Mouse (Mus musculus) limb, embryonic 14.5 days (tissue): ENCODE measurements at regions not wholly inside any gene's neighbourhood (a gene's known extent, or its start where the extent isn't known, plus 50 kb on each side); places are given as distances from the start of the nearest gene placed in this dataset.

Experiments
- ATAC-seq: fragments of 200-750 bp; cut with Nextera tagmentation; 2 replicates; pipeline ENCODE4 v1.8.0; 2017; ENCODE audit warnings: low read depth, moderate number of reproducible peaks, moderate TSS enrichment; ENCODE audit not compliant: low FRiP score
- DNase-seq: peaks from one replicate; pipeline ENCODE4 v3.0.0-alpha.2; 2015; ENCODE audit warnings: low spot score
- H3K27ac ChIP-seq: fragments of 300-500 bp; sonication (generic); replicated peaks from 2 replicates; pipeline ENCODE4 v1.5.1; 2014; ENCODE audit warnings: low read depth, mild to moderate bottlenecking, low read length, moderate library complexity, mixed read lengths
- H3K27me3 ChIP-seq: fragments of 300-500 bp; sonication (generic); 2 replicates; pipeline ENCODE4 v1.6.1; 2014; ENCODE audit warnings: low read length, mixed read lengths; ENCODE audit not compliant: control insufficient read depth, insufficient read depth
- H3K36me3 ChIP-seq: fragments of 300-500 bp; sonication (generic); 2 replicates; pipeline ENCODE4 v1.6.1; 2014; ENCODE audit warnings: mild to moderate bottlenecking, low read length, moderate library complexity, mixed read lengths; ENCODE audit not compliant: control insufficient read depth, insufficient read depth
- H3K4me1 ChIP-seq: fragments of 300-500 bp; sonication (generic); 2 replicates; pipeline ENCODE4 v1.6.1; 2014; ENCODE audit warnings: antibody characterized with exemption, low read length, mixed read lengths; ENCODE audit not compliant: control insufficient read depth, insufficient read depth
- H3K4me2 ChIP-seq: fragments of 300-500 bp; sonication (generic); replicated peaks from 2 replicates; pipeline ENCODE4 v1.6.1; 2014; ENCODE audit warnings: low read depth, mild to moderate bottlenecking, low read length, moderate library complexity; ENCODE audit not compliant: severe bottlenecking
- H3K4me3 ChIP-seq: fragments of 300-500 bp; sonication (generic); replicated peaks from 2 replicates; pipeline ENCODE4 v1.5.1; 2014; ENCODE audit warnings: low read length
- H3K9ac ChIP-seq: fragments of 300-500 bp; sonication (generic); 2 replicates; pipeline ENCODE4 v1.6.1; 2014; ENCODE audit warnings: mild to moderate bottlenecking, low read depth, low read length, moderate library complexity; ENCODE audit not compliant: severe bottlenecking
- H3K9me3 ChIP-seq: fragments of 300-500 bp; sonication (generic); 2 replicates; pipeline ENCODE4 v1.6.1; 2016; ENCODE audit warnings: low read length; ENCODE audit not compliant: control insufficient read depth
- POLR2A ChIP-seq: fragments of 200-500 bp; IDR thresholded peaks from 2 replicates; pipeline ENCODE4 v1.8.0; 2012; ENCODE audit warnings: inconsistent platforms, mild to moderate bottlenecking, moderate library complexity, borderline replicate concordance; ENCODE audit not compliant: insufficient read depth, insufficient read length; ENCODE audit errors: extremely low read depth
- WGBS: fragments of 180-500 bp; shearing (Covaris S2); extraction: QIAGEN DNeasy Blood & Tissue Kit; methylation state at CpG from one replicate; pipeline ENCODE4 v1.1.7; 2014; 5-methylcytosine and 5-hydroxymethylcytosine counted together

DNA sequence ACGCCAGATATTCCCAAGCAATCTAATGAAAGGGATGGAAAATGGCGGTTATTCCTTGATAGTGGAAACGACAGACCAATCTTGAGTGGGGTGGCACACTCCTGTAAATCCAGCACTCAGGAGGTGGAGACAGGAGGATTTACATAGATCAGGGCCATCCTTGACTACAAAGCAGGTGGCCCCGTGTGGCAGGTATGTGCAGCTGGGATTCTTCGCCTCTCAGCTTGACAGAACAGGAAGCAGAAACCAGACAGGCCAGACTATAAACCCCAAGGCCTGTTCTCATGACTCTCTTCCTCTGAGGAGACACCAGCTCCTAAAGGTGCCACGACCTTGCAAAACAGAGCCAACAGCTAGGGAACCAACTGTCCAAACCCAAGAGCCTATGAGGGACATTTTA lies 449.7 kb downstream of the Cd83 start:
- no peak overlapping the region for H3K4me2 ChIP-seq
- no peak overlapping the region for H3K4me3 ChIP-seq
- H3K4me1 ChIP-seq: peaks cover 26% of the 10 kb centered on the region
- no peak for DNase-seq
- 71% methylated on average over 6 of the region's 6 CpGs for WGBS
- no peak for ATAC-seq
- no peak overlapping the region for H3K9ac ChIP-seq
- no peaks in the 10 kb centered on the region for H3K9me3 ChIP-seq
- H3K27ac ChIP-seq: no peak overlapping the region
- no peaks in the 10 kb centered on the region for H3K36me3 ChIP-seq
- TF ChIP-seq POLR2A: no peak
- no peaks in the 10 kb centered on the region for H3K27me3 ChIP-seq

DNA sequence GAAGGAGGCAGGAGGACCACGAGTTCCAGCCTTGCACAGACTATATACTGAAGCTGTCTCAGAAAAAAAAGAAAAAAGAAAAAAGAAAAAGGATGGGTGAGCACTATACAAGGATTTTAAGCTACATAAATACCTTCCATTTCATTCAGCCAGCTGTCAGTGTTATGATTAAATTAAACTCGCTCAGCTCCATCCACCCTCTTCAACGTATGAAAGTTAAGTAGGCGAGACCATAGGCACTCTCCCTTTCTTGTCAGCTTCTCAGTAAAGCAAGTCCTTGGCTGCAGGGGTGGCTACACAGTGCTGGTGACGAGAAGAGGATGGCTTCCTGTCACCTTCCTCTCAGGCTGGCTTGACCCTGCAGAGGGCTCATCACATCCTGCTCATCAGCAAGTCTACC lies 450.7 kb downstream of the Cd83 start:
- H3K9ac ChIP-seq: no peak overlapping the region
- 85% methylated on average over 5 of the region's 5 CpGs for WGBS
- no peak overlapping the region for H3K4me3 ChIP-seq
- no peak for TF ChIP-seq POLR2A
- DNase-seq: no peak
- H3K4me2 ChIP-seq: no peak overlapping the region
- peaks cover 26% of the 10 kb centered on the region for H3K4me1 ChIP-seq
- no peaks in the 10 kb centered on the region for H3K36me3 ChIP-seq
- no peak overlapping the region for H3K27ac ChIP-seq
- H3K9me3 ChIP-seq: no peaks in the 10 kb centered on the region
- no peak for ATAC-seq
- H3K27me3 ChIP-seq: no peaks in the 10 kb centered on the region

DNA sequence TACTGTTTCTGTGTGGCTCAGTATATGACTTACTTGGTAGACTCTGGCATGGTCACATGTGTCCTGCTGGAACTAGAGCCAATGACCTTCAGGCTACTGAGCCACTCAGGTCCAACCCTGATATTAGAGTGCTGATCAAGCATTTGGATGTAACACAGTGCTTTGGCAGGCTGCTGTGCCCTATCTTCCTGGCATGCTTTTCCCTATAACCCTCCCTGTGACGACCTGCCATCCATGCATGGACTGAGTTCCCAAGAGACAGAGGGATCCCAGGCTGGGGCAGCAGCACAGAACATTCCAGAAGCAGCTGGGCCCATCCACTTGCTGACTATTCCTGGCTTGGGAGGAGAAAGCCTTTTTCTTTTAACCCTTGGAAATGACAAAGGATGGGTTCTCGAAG lies 451.4 kb downstream of the Cd83 start:
- H3K36me3 ChIP-seq: no peaks in the 10 kb centered on the region
- ATAC-seq (no peak), DNase-seq (no peak)
- no peak overlapping the region for H3K4me2 ChIP-seq
- no peaks in the 10 kb centered on the region for H3K27me3 ChIP-seq
- H3K27ac ChIP-seq: no peak overlapping the region
- H3K9me3 ChIP-seq: no peaks in the 10 kb centered on the region
- peaks cover 30% of the 10 kb centered on the region for H3K4me1 ChIP-seq
- H3K9ac ChIP-seq: no peak overlapping the region
- H3K4me3 ChIP-seq: no peak overlapping the region
- WGBS: 89% methylated on average over 2 of the region's 2 CpGs
- TF ChIP-seq POLR2A: no peak

DNA sequence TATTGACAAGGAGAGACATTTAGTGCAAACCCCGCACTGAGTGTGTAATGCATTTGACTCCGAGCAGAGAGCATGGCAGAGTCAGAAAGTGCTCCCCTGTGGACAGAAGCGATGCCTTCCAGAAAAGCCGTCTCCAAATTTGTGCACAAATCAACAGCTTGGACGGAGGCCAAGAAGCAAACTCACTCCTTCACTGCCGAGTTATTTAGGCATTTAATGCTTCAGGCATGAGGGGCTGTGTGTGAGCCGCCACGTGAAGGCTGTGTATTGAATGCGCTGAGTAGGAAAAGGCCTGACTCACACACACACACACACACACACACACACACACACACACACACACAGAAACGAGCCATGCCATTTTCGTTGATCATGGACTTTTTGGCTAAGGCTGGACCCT lies 453.7 kb downstream of the Cd83 start:
- no peak for TF ChIP-seq POLR2A
- H3K4me3 ChIP-seq: no peak overlapping the region
- H3K4me2 ChIP-seq: no peak overlapping the region
- H3K4me1 ChIP-seq: peaks cover 14% of the 10 kb centered on the region
- DNase-seq (peak; percentile 86), ATAC-seq (peak; percentile 57; the same call in 1 of the 2 replicates)
- no peaks in the 10 kb centered on the region for H3K36me3 ChIP-seq
- WGBS: 15% methylated on average over 11 of the region's 11 CpGs
- H3K27me3 ChIP-seq: no peaks in the 10 kb centered on the region
- no peaks in the 10 kb centered on the region for H3K9me3 ChIP-seq
- no peak overlapping the region for H3K27ac ChIP-seq
- no peak overlapping the region for H3K9ac ChIP-seq

DNA sequence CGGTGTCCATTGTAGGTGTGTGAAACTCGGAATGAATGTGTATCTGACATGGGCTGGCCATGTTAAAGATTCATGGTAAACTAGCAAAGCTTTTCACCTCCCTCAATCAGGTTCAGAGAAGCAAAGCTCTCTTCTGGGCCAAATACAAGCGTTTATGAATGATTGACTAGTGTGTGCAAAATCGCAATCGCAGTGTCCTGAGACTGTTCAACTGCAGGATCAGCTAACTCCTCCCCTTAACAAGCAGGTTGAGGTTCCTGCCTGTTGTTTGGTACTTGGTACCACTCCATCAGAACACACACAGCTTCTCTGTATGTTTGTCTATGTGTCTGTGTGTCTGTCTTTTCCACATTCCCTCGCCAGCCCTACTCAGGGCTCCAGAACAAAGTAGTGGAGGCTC lies 458.6 kb downstream of the Cd83 start:
- Histone ChIP-seq H3K9ac (no peak overlapping the region), H3K27me3 (no peaks in the 10 kb centered on the region), H3K36me3 (no peaks in the 10 kb centered on the region), H3K4me3 (no peak overlapping the region), H3K4me2 (no peak overlapping the region), H3K9me3 (no peaks in the 10 kb centered on the region), H3K4me1 (peaks cover 15% of the 10 kb centered on the region), H3K27ac (no peak overlapping the region)
- WGBS: 98% methylated on average over 6 of the region's 6 CpGs
- no peak for TF ChIP-seq POLR2A
- DNase-seq: no peak
- ATAC-seq: no peak

DNA sequence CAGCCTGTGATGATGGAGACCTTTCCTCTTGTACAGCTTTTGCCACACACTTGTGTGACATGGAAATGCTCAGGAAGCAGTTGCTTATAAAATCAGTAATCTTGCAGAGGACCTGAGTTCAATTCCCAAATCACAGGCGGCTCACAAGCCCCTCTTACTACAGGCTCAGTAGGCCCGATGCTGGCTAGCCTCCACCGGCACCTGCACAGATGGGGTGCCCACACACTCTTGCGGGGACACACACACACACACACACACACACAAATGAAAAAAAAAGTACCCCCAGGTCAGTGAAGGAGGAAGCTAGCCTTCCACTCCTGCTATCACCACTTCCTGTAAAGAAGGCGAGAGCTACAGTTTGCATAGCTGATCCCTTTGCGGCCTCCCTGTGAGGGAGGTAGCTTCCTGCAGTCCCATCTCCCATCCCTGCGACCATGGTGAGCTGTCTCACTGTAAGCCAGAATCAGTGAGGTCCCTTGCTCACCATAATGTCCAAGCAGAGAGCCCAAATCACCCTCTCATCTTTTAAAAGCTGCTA lies 462.2 kb downstream of the Cd83 start:
- no peak overlapping the region for H3K4me2 ChIP-seq
- H3K9me3 ChIP-seq: no peaks in the 10 kb centered on the region
- no peaks in the 10 kb centered on the region for H3K27me3 ChIP-seq
- H3K36me3 ChIP-seq: no peaks in the 10 kb centered on the region
- ATAC-seq (no peak), DNase-seq (no peak)
- no peak overlapping the region for H3K27ac ChIP-seq
- peaks cover 14% of the 10 kb centered on the region for H3K4me1 ChIP-seq
- H3K9ac ChIP-seq: no peak overlapping the region
- no peak for TF ChIP-seq POLR2A
- no peak overlapping the region for H3K4me3 ChIP-seq
- WGBS: 78% methylated on average over 7 of the region's 7 CpGs
